Mouse (Mus musculus): ENCODE measurements around the gene Nav2. TPM values are rescaled to one million over a fixed set of nuclear protein-coding genes. Genes with fewer than 3 reads are reported as not detected.

The Nav2 gene
- polyA plus RNA-seq, 1 experiment from 2014 or later, result 25.8 TPM

DNA sequence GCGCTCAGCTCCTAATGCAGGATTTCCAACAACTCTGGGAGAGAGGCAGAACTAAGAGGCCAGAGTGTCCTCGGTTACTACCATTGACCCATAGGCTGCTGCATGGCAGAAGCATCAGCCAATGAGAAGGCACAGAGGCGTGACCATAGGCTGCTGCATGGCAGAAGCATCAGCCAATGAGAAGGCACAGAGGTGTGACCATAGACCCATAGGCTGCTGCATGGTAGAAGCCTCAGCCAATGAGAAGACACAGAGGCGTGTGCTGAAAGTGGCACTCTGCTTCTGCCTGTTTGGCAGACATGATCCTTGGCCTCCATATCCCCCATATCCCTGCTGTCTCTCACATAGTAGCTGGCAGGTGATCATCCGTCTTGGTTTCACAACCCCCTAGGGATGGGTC lies 520.4 kb downstream of the Nav2 start:
- Histone ChIP-seq H3K4me3 (no peak overlapping the region), H3K4me1 (no peaks in the 10 kb centered on the region), H3K36me3 (no peaks in the 10 kb centered on the region), H3K9ac (no peak overlapping the region), H3K4me2 (replicated peaks) (no peak overlapping the region), H3K9me3 (replicated peaks) (no peaks in the 10 kb centered on the region), H3K27me3 (no peaks in the 10 kb centered on the region), H3K27ac (no peak overlapping the region)
- peak; percentile 82 for ATAC-seq (ENCODE audit: low FRiP score)
- WGBS, result 74% methylated on average over 5 of the region's 5 CpGs

DNA sequence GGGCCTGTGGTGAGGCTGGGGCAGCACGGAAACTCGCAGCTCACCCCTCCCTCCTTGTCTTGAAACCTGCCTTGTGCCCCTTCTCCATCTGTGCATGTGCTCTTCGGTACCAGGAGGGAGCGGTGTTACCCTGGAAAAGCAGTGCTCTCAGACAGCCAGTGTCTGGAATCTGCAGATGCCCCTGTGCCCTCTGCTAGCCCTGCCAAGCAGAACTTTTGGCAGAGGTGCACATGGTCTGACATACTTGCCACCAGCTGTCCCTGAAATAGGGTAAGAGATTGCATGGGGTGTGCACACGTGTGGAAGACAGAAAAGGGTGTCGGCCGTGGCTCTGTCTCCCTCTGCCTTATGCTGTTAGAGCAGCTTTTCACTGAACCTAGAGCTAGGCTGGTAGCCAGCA lies 522.3 kb downstream of the Nav2 start:
- Histone ChIP-seq H3K4me2 (replicated peaks) (no peak overlapping the region), H3K27me3 (no peaks in the 10 kb centered on the region), H3K4me3 (no peak overlapping the region), H3K4me1 (no peaks in the 10 kb centered on the region), H3K36me3 (no peaks in the 10 kb centered on the region), H3K27ac (no peak overlapping the region), H3K9me3 (replicated peaks) (no peaks in the 10 kb centered on the region), H3K9ac (no peak overlapping the region)
- ATAC-seq (ENCODE audit: low FRiP score), result no peak
- WGBS, result 84% methylated on average over 7 of the region's 7 CpGs

DNA sequence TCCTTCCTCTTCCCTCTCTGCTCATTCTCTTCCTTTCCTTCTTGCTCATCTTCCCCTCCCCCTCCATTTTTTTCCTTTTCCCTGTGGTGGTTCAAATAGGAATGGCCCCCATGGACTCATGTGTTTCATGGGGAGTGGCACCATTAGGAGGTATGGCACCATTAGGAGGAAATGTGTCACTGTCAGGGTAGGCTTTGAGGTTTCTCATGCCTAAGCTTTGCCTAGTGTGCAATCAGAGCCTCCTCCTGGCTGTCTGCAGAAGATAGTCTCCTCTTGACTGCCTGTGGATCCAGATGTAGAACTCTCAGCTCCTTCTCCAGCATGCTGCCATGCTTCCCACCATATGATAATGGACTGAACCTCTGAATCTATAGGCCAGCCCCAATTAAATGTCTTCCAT lies 525.4 kb downstream of the Nav2 start:
- Histone ChIP-seq H3K36me3 (no peaks in the 10 kb centered on the region), H3K9me3 (replicated peaks) (no peaks in the 10 kb centered on the region), H3K9ac (no peak overlapping the region), H3K4me3 (no peak overlapping the region), H3K4me2 (replicated peaks) (no peak overlapping the region), H3K27me3 (no peaks in the 10 kb centered on the region), H3K4me1 (peaks cover 6% of the 10 kb centered on the region), H3K27ac (no peak overlapping the region)
- no peak for ATAC-seq (ENCODE audit: low FRiP score)

DNA sequence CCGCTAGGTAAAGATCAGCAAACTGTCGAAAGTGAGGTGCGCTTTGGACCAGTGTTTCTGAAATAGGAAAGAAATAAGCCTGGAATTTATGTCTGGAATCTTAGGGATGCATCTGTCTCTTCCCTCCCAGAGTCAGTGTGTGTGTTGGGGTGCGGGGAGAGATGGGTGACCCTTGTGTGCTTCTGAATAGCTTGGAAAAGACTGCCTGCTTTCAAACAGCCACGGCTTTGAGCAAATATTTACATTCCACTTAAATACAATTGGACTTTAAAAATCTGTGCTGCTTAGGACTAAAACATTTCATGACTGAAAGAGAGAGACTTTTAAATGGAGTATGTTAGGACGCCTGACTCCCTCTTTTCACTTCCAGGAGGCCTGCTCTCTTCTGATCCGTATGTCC lies 528.0 kb downstream of the Nav2 start:
- no peaks in the 10 kb centered on the region for H3K36me3 ChIP-seq
- ATAC-seq (ENCODE audit: low FRiP score), result no peak
- H3K27ac ChIP-seq, result no peak overlapping the region
- H3K4me2 ChIP-seq (replicated peaks), result no peak overlapping the region
- WGBS, result 70% methylated on average over 7 of the region's 7 CpGs
- peaks cover 10% of the 10 kb centered on the region for H3K4me1 ChIP-seq
- no peaks in the 10 kb centered on the region for H3K27me3 ChIP-seq
- H3K4me3 ChIP-seq, result no peak overlapping the region
- no peak overlapping the region for H3K9ac ChIP-seq
- H3K9me3 ChIP-seq (replicated peaks), result no peaks in the 10 kb centered on the region

DNA sequence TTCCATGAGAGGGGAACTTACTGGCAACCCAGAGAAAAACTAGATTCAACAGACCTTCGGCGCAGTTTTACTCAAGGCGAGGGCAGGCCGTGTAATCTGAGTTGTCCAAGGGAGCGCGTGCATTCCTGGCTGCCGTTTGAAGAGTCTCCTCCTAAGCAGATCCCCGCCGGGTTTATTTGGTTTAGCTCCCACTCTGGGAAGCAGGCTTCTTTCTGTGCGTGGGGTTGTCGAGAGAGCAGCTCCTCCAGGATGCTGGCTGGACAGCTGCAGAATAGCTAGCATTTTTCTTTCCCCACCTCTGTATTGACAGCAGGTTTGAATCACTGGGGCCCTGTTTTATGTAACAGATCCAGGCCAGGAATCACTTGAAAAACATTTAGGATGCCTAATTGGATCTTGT lies 529.4 kb downstream of the Nav2 start:
- no peak overlapping the region for H3K9ac ChIP-seq
- no peak overlapping the region for H3K4me2 ChIP-seq (replicated peaks)
- no peak overlapping the region for H3K27ac ChIP-seq
- WGBS, result 39% methylated on average over 11 of the region's 11 CpGs
- no peaks in the 10 kb centered on the region for H3K27me3 ChIP-seq
- no peak overlapping the region for H3K4me3 ChIP-seq
- ATAC-seq (ENCODE audit: low FRiP score), result no peak
- no peaks in the 10 kb centered on the region for H3K9me3 ChIP-seq (replicated peaks)
- no peaks in the 10 kb centered on the region for H3K36me3 ChIP-seq
- peaks cover 21% of the 10 kb centered on the region for H3K4me1 ChIP-seq

DNA sequence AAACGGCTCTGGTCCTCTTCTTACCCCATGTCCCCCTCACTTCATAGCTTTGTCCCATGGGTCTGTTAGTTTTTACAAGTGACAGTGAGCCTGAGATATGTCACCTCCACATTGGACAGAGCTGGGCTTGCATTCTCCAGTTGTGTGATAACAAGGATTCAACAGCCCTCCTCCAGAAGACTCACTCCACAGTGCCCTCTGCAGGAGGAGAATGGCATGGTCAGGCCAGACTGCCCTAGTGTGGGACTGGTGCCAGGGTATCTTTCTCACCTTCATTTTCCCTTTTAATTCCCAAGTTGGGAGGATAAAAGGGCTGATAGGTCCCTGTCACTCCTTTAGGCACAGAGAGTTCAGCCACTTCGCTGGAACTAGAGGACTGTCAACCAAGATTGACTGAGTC lies 530.6 kb downstream of the Nav2 start:
- ATAC-seq (ENCODE audit: low FRiP score), result no peak
- no peaks in the 10 kb centered on the region for H3K27me3 ChIP-seq
- H3K36me3 ChIP-seq, result no peaks in the 10 kb centered on the region
- H3K9ac ChIP-seq, result no peak overlapping the region
- H3K4me2 ChIP-seq (replicated peaks), result no peak overlapping the region
- no peak overlapping the region for H3K4me3 ChIP-seq
- H3K9me3 ChIP-seq (replicated peaks), result no peaks in the 10 kb centered on the region
- no peak overlapping the region for H3K27ac ChIP-seq
- 70% methylated on average over 2 of the region's 2 CpGs for WGBS
- peaks cover 21% of the 10 kb centered on the region for H3K4me1 ChIP-seq

DNA sequence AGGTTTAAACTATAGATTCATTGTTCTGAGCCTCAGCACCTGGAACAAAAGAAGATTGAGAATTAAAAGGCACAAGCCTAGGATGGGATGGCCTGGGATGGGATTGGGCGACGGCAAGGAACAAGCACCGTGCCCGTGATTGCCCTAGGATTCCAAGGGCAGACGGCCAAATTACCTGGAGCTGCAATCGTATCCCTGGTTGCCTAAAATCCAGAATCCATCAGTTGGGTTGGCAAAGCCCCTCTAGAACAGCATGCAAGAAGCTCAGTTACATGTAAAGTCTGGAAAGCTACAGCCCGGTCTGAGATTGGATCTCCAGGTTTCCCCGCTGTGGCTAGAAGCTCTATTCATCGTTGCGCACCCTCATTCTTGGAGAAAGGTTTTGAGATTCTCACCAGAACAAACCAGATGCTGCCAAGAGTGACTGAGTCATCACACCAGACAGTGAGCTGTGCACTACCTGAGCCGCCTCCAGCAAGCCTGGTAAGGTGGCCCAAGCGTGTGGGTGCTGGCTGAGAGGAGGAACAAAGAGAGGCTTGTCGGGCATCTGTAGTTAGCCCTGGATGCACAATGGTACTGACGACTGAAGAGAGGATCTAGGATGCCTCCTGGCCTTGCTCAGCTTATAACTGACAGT lies 531.9 kb downstream of the Nav2 start:
- H3K4me3 ChIP-seq, result no peak overlapping the region
- H3K4me1 ChIP-seq, result peaks cover 21% of the 10 kb centered on the region
- H3K27me3 ChIP-seq, result no peaks in the 10 kb centered on the region
- no peaks in the 10 kb centered on the region for H3K36me3 ChIP-seq
- no peaks in the 10 kb centered on the region for H3K9me3 ChIP-seq (replicated peaks)
- no peak overlapping the region for H3K9ac ChIP-seq
- 84% methylated on average over 14 of the region's 14 CpGs for WGBS
- no peak overlapping the region; the same call in 1 of the 2 replicates for H3K27ac ChIP-seq
- no peak for ATAC-seq (ENCODE audit: low FRiP score)
- no peak overlapping the region for H3K4me2 ChIP-seq (replicated peaks)

DNA sequence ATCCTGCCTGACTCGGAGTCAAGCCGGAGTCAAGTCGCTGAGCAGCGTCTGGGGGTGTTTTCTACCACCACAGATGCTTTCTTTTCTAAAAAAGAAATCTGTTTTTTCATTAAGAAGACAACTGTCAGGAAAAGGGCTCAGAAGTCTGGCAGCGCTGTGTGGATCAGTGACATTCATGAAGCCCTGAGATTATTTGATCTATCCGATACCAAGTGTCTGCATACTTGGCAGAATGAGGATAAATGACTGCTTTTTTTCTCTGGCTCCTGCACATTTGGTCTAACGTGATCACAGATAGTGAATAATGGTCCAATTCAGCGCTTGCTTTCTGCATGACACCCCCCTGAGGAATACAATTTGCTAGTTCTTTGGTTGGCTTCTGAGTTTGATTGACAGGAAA lies 533.7 kb downstream of the Nav2 start:
- whole genome bisulfite sequencing, result 56% methylated on average over 8 of the region's 8 CpGs
- H3K36me3 ChIP-seq, result no peaks in the 10 kb centered on the region
- ATAC-seq (ENCODE audit: low FRiP score), result no peak
- H3K27ac ChIP-seq, result no peak overlapping the region
- H3K4me3 ChIP-seq, result no peak overlapping the region
- H3K4me1 ChIP-seq, result peaks cover 21% of the 10 kb centered on the region
- no peak overlapping the region for H3K9ac ChIP-seq
- no peak overlapping the region for H3K4me2 ChIP-seq (replicated peaks)
- no peaks in the 10 kb centered on the region for H3K27me3 ChIP-seq
- H3K9me3 ChIP-seq (replicated peaks), result no peaks in the 10 kb centered on the region

DNA sequence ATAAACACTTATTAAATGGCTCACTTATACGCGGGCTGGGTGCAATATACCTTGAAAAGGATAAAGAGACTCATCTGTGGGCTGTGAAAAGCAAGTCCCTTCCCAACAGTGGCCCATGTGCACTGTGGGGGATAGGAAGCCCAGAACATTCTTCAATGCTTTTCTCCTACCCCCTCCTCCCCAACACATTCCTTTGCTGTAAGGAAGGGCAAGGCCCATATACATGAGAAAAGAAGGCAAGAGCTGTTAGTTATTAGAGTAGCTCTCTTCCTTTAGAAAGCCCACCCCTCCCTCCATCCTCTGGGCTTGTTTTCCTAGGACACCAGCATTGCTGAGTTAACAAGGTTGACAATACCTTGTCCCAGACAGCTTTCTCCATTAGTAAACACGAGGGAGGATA lies 540.1 kb downstream of the Nav2 start:
- Histone ChIP-seq H3K4me3 (no peak overlapping the region), H3K4me2 (replicated peaks) (no peak overlapping the region), H3K27ac (no peak overlapping the region), H3K36me3 (peaks cover 4% of the 10 kb centered on the region; the same call in 1 of the 2 replicates), H3K27me3 (no peaks in the 10 kb centered on the region), H3K4me1 (peaks cover 12% of the 10 kb centered on the region), H3K9me3 (replicated peaks) (no peaks in the 10 kb centered on the region), H3K9ac (no peak overlapping the region)
- ATAC-seq (ENCODE audit: low FRiP score), result no peak
- 51% methylated on average over 3 of the region's 3 CpGs for WGBS

DNA sequence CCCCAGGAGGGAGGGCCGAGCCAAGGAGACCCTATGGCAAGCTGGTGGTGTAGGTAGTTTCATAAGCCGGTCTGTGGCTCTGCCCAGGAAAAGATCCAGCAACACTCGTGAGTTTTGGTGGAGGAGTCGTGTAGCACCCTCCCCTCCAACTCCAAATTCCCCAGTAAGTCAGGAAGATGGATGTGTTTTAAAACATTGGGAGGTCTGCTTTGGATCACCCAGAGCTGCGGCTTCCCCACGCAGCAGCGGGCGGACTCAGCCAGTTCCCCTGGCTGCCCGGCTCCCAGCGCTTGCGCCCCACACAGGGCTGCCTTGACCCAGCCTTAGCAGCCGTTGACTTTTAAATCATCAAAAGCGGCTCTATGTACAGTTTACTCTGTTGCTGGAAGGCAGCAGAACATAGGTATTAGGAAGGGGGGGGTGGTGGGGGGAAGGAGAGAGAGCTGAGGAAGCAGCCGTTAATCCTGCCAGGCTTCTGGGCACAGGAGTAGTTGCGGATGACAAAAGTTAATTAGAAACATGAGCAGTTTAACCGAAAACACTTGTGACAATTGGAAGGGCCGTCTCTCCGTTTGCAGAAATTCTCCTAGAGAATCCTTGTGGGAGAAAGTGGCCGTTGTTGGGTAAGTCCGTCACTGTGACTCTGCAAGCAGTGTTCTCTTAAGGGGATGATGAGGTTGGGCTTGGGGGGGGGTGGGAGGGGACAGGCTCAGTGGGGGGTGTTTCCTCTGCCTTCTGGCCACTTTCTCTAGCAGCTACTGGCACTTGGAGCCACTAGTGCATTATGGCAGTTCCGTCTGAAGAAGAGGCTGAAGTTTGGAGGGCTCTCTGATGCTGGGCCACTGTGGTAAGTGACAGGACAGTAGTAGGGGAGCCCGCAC lies 542.0 kb downstream of the Nav2 start:
- WGBS, result 26% methylated on average over 22 of the region's 22 CpGs
- peaks cover 12% of the 10 kb centered on the region for H3K4me1 ChIP-seq
- no peaks in the 10 kb centered on the region for H3K9me3 ChIP-seq (replicated peaks)
- H3K36me3 ChIP-seq, result peaks cover 15% of the 10 kb centered on the region
- no peak overlapping the region for H3K27ac ChIP-seq
- no peaks in the 10 kb centered on the region for H3K27me3 ChIP-seq
- no peak overlapping the region for H3K9ac ChIP-seq
- no peak overlapping the region for H3K4me3 ChIP-seq
- peak overlapping the region; percentile 18; the same call in 1 of the 2 replicates for H3K4me2 ChIP-seq (replicated peaks)
- peak; percentile 27; the same call in 1 of the 2 replicates for ATAC-seq (ENCODE audit: low FRiP score)

DNA sequence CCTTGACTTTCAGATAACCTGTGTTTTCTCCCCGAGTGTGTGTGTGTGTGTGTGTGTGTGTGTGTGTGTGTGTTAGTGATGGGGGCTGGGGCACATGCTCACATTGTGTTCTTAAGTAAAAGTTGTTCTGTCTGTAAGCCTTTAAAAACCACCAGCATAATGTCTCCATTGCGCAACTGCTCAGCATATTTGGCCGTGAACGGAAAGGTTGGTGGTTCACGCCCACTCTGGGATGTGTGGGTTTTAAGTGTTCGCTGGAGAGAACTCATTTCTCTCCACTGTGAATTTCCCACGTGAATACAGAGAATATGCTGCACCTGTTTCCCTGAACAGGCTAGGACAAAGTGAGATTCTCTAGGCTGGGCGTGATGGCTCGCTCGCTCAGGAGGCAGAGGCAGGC lies 542.7 kb downstream of the Nav2 start:
- no peak overlapping the region for H3K27ac ChIP-seq
- 90% methylated on average over 10 of the region's 10 CpGs for WGBS
- peaks cover 12% of the 10 kb centered on the region for H3K4me1 ChIP-seq
- ATAC-seq (ENCODE audit: low FRiP score), result no peak
- peaks cover 15% of the 10 kb centered on the region for H3K36me3 ChIP-seq
- no peak overlapping the region for H3K9ac ChIP-seq
- H3K4me2 ChIP-seq (replicated peaks), result peak overlapping the region; percentile 18; the same call in 1 of the 2 replicates
- no peaks in the 10 kb centered on the region for H3K27me3 ChIP-seq
- H3K4me3 ChIP-seq, result no peak overlapping the region
- H3K9me3 ChIP-seq (replicated peaks), result no peaks in the 10 kb centered on the region

DNA sequence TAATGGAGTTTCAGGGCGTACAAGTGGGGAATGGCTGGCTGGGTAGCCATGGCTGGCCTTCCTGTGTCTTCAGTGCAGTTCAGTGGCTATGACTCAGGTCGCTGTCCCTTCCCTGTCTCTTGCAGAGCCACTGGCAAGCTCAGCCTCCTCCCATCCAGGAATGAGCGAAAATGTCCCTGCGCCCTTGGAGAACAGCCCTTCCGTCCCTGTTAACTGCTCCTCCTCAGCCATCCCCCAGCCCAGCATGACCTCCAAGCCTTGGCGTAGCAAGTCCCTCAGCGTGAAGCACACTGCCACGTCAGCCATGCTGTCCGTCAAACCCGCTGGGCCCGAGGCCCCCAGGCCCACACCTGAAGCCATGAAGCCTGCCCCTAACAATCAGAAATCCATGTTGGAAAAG lies 543.8 kb downstream of the Nav2 start:
- Histone ChIP-seq H3K4me3 (no peak overlapping the region), H3K9ac (no peak overlapping the region), H3K27ac (no peak overlapping the region), H3K9me3 (replicated peaks) (no peaks in the 10 kb centered on the region), H3K36me3 (peaks cover 15% of the 10 kb centered on the region), H3K4me1 (peaks cover 12% of the 10 kb centered on the region), H3K27me3 (no peaks in the 10 kb centered on the region), H3K4me2 (replicated peaks) (no peak overlapping the region)
- 65% methylated on average over 11 of the region's 11 CpGs for WGBS
- ATAC-seq (ENCODE audit: low FRiP score), result no peak

DNA sequence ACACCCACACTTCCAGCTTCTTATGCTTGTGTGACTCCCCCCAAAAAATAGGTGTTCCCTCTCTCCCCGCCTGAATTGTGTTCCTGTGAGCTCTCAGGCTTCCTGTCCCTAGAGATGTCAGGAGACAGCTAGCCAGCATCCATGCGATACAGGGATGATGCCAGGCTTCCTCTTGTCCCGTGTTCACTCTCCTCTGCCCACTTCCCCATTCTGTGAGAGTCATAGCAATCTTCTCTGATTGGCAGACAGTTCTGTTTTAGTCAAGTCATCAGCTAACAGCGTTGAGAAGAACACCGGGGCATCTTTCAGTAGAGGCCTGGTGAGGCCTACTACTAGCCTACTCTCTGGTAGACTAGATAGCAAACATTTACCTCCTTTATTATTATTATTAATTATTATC lies 546.1 kb downstream of the Nav2 start:
- ATAC-seq (ENCODE audit: low FRiP score), result no peak

More for the DNA sequence above, 546.1 kb downstream of the Nav2 start:
- H3K4me3 ChIP-seq, result no peak overlapping the region
- H3K27ac ChIP-seq, result no peak overlapping the region
- H3K9me3 ChIP-seq (replicated peaks), result no peaks in the 10 kb centered on the region
- H3K4me1 ChIP-seq, result peaks cover 13% of the 10 kb centered on the region
- no peak overlapping the region for H3K4me2 ChIP-seq (replicated peaks)
- H3K36me3 ChIP-seq, result peaks cover 15% of the 10 kb centered on the region
- H3K27me3 ChIP-seq, result no peaks in the 10 kb centered on the region
- 87% methylated on average over 5 of the region's 5 CpGs for WGBS
- H3K9ac ChIP-seq, result no peak overlapping the region

All from hindbrain, embryonic 12.5 days (tissue).